Mouse (Mus musculus) neutrophil, adult 59 days (primary cell): ENCODE data around the gene Gm20737. TPM values are rescaled to one million over a fixed set of nuclear protein-coding genes. Genes with fewer than 3 reads are reported as not detected.

Experiments
- total RNA-seq, 2 experiments: library from RNA; stranded (reverse); gene quantifications; 1 replicate in 1 of 2; 2 replicates in 1 of 2; pipeline ENCODE4 v1.2.4; 2023

The Gm20737 gene
- total RNA-seq, result not detected

GRCm38 (mm10) chrY:10535942-10536341 lies at the start of gene Gm20737:
Gene Gm20737 (minus strand): TSS chrY:10536042.

GRCm38 (mm10) chrY:10553153-10553552 lies 17.3 kb upstream of the Gm20737 start, which contains the start of gene Gm21775:
Gene Gm21775 (plus strand): TSS chrY:10553453.

Other genes with a start within 250 kb of the Gm20737 start
- gene Gm20834, start 211.5 kb downstream of the Gm20737 start, total RNA-seq, result not detected
- gene Gm28510, start 123.3 kb downstream of the Gm20737 start, total RNA-seq, result not detected
- not detected for gene Gm21775, start 17.4 kb upstream of the Gm20737 start, total RNA-seq
- not detected for gene Gm21900, start 80.3 kb upstream of the Gm20737 start, total RNA-seq
- gene Gm20777, start 216.4 kb upstream of the Gm20737 start, total RNA-seq, result not detected